Mouse (Mus musculus) midbrain, postnatal 0 days (tissue): ENCODE measurements at regions not wholly inside any gene's neighbourhood (a gene's known extent, or its start where the extent isn't known, plus 50 kb on each side); places are given as distances from the start of the nearest gene placed in this dataset.

ENCODE experiments used
- ATAC-seq: fragments of 200-750 bp; cut with Nextera tagmentation; 2 replicates; pipeline ENCODE4 v1.8.0; 2017; ENCODE audit warnings: moderate number of reproducible peaks, mild to moderate bottlenecking, moderate TSS enrichment, moderate library complexity; ENCODE audit not compliant: low FRiP score
- DNase-seq: peaks from one replicate; pipeline ENCODE4 v3.0.0-alpha.2; 2015; ENCODE audit warnings: low spot score
- H3K27ac ChIP-seq: fragments of 300-500 bp; sonication (generic); 2 replicates; pipeline ENCODE4 v1.5.1; 2014; ENCODE audit warnings: low read depth, mild to moderate bottlenecking, low read length, mixed read lengths
- H3K27me3 ChIP-seq: fragments of 300-500 bp; sonication (generic); 2 replicates; pipeline ENCODE4 v1.6.1; 2014; ENCODE audit warnings: low read length, control low read depth, mixed read lengths; ENCODE audit not compliant: insufficient read depth
- H3K36me3 ChIP-seq: fragments of 300-500 bp; sonication (generic); 2 replicates; pipeline ENCODE4 v1.6.1; 2014; ENCODE audit warnings: low read length, control low read depth, mixed read lengths; ENCODE audit not compliant: insufficient read depth
- H3K4me1 ChIP-seq: fragments of 300-500 bp; sonication (generic); 2 replicates; pipeline ENCODE4 v1.6.1; 2014; ENCODE audit warnings: mild to moderate bottlenecking, control low read depth, antibody characterized with exemption, low read length, mixed read lengths; ENCODE audit not compliant: insufficient read depth
- H3K4me2 ChIP-seq: fragments of 300-500 bp; sonication (generic); 2 replicates; pipeline ENCODE4 v1.6.1; 2014; ENCODE audit warnings: low read depth, mild to moderate bottlenecking, low read length, mixed read lengths; ENCODE audit not compliant: poor library complexity, severe bottlenecking
- H3K4me3 ChIP-seq: fragments of 300-500 bp; sonication (generic); 2 replicates; pipeline ENCODE4 v1.5.1; 2014; ENCODE audit warnings: low read depth, mild to moderate bottlenecking, low read length, moderate library complexity
- H3K9ac ChIP-seq: fragments of 300-500 bp; sonication (generic); replicated peaks from 2 replicates; pipeline ENCODE4 v1.6.1; 2014; ENCODE audit warnings: mild to moderate bottlenecking, low read length, moderate library complexity, mixed read lengths; ENCODE audit not compliant: poor library complexity, severe bottlenecking
- H3K9me3 ChIP-seq: fragments of 300-500 bp; sonication (generic); 2 replicates; pipeline ENCODE4 v1.6.1; 2016; ENCODE audit warnings: low read length, control low read depth
- CTCF ChIP-seq: IDR thresholded peaks from 2 replicates; pipeline ENCODE4 v1.5.1; 2016; ENCODE audit warnings: antibody characterized with exemption, mild to moderate bottlenecking
- WGBS: fragments of 180-500 bp; shearing (Covaris S2); extraction: QIAGEN DNeasy Blood & Tissue Kit; methylation state at CpG from one replicate; pipeline ENCODE4 v1.1.7; 2014; 5-methylcytosine and 5-hydroxymethylcytosine counted together

- no peak overlapping the region for H3K9ac ChIP-seq
- no peaks in the 10 kb centered on the region for H3K27me3 ChIP-seq
- ATAC-seq: no peak
- H3K9me3 ChIP-seq: no peaks in the 10 kb centered on the region
- H3K4me1 ChIP-seq: no peaks in the 10 kb centered on the region
- DNase-seq: no peak
- H3K4me3 ChIP-seq: no peak overlapping the region
- 74% methylated on average over 4 of the region's 4 CpGs for WGBS
- no peak overlapping the region for H3K4me2 ChIP-seq
- H3K27ac ChIP-seq: no peak overlapping the region
- TF ChIP-seq CTCF: no peak
- no peaks in the 10 kb centered on the region for H3K36me3 ChIP-seq
These were observed 140.9 kb downstream of the Nrip1 start for GRCm38 (mm10) chr16:76232680-76233079.

GRCm38 (mm10) chr16:76232174-76232573, 141.5 kb downstream of the Nrip1 start:
- no peak for ATAC-seq
- Histone ChIP-seq H3K36me3 (no peaks in the 10 kb centered on the region), H3K9ac (no peak overlapping the region), H3K4me1 (no peaks in the 10 kb centered on the region), H3K27me3 (no peaks in the 10 kb centered on the region), H3K4me2 (no peak overlapping the region), H3K4me3 (no peak overlapping the region), H3K9me3 (no peaks in the 10 kb centered on the region), H3K27ac (no peak overlapping the region)
- DNase-seq: no peak
- no peak for TF ChIP-seq CTCF
- 72% methylated on average over 3 of the region's 3 CpGs for WGBS

DNA sequence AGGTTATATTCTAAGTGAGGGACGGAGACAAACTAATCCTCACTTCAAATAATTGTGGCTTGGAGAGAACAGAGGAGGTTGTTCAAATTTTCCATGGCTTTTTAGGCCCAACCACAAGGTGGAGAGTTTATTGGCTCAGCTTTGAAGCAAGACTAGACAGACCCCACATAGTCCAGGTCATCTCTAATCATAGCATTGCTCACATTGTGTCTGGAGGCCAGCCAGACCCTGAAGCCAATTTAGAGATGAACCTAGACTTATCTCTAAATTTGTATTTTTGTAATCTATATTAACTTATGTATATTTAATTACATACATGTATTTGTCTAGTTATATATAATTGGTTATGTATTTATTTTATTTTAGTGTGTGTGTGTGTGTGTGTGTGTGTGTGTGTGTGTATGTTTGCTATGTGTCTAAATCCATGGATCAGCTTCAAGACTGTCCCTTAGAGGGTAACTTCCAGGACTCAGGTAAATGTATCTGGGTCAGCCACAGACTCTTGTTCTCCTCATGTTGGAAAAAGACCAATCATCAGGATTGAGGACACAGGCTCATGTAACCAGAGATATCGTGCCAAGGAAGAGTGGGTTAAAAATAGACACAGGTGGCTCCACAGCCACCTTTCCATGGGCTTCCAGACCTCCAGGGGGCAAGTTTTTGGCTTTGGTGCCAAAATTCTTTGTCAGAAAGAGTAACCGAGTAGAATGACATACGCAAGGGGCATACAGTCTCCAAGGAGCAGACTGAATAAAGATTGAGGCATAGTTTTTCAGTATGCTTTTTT, 142.9 kb downstream of the Nrip1 start:
- H3K27me3 ChIP-seq: no peaks in the 10 kb centered on the region
- no peaks in the 10 kb centered on the region for H3K36me3 ChIP-seq
- no peak overlapping the region for H3K4me2 ChIP-seq
- no peak overlapping the region for H3K9ac ChIP-seq
- 94% methylated on average over 4 of the region's 4 CpGs for WGBS
- no peaks in the 10 kb centered on the region for H3K4me1 ChIP-seq
- ATAC-seq: no peak
- H3K4me3 ChIP-seq: no peak overlapping the region
- no peak for TF ChIP-seq CTCF
- no peaks in the 10 kb centered on the region for H3K9me3 ChIP-seq
- DNase-seq: no peak
- H3K27ac ChIP-seq: no peak overlapping the region

GRCm38 (mm10) chr16:76228451-76228850, 145.2 kb downstream of the Nrip1 start:
- Histone ChIP-seq H3K27me3 (no peaks in the 10 kb centered on the region), H3K27ac (no peak overlapping the region), H3K4me3 (no peak overlapping the region), H3K4me2 (no peak overlapping the region), H3K4me1 (no peaks in the 10 kb centered on the region), H3K36me3 (no peaks in the 10 kb centered on the region), H3K9me3 (no peaks in the 10 kb centered on the region), H3K9ac (no peak overlapping the region)
- TF ChIP-seq CTCF: no peak
- WGBS: 86% methylated on average over 4 of the region's 4 CpGs
- ATAC-seq: no peak
- DNase-seq: no peak

DNA sequence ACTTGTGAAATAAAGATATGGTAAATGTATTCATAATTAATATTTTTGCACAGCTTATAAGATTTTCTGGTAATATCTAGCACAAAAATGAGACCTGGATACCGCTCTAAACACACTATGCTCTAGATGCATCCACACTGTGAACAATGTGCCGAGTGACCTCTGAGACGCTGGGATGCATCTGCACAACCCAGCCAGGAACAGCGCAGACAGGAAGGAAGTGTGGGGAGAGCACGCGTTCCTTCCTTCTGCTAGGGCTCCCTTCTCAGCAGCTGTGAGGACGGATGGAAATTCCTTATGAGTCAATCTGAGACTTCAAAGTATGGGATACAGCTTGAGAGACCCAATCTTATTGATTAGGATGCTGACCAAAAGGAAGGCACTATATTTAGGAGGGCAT, 147.2 kb downstream of the Nrip1 start:
- Histone ChIP-seq H3K9me3 (no peaks in the 10 kb centered on the region), H3K36me3 (no peaks in the 10 kb centered on the region), H3K4me1 (no peaks in the 10 kb centered on the region), H3K4me2 (no peak overlapping the region), H3K9ac (no peak overlapping the region), H3K27ac (no peak overlapping the region), H3K27me3 (no peaks in the 10 kb centered on the region), H3K4me3 (no peak overlapping the region)
- DNase-seq (no peak), ATAC-seq (no peak)
- no peak for TF ChIP-seq CTCF
- WGBS: 85% methylated on average over 7 of the region's 7 CpGs

DNA sequence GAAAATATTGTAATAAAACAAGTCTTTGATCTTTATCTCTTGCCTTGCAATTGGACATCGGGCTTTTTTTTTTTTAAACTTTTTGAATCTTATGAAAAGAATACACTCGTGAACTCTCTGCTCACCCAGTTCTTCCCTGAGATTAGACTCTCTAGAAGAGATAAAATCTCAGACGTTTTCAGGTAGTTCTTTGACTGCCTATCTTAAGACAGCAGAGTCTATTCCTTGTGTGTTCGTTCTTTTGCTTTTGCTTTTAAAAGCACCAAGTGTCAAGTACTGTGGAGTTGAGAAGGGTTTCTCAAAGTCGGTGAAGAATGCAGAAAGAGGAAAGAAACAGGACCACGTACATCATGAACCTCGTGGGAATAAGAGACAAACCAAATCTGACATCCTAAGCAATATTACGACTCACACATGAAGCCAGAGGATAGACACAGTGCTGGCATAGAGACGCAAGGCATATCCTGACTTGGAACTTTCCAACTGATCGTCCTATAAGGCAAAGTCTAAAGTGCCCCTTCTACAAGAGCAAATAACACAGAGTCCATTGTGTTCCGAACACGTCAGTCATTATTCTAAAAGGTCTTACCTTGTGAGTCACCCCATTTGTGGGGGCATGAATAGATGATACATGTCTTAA, 147.9 kb downstream of the Nrip1 start:
- Histone ChIP-seq H3K4me3 (no peak overlapping the region), H3K9ac (no peak overlapping the region), H3K9me3 (no peaks in the 10 kb centered on the region), H3K4me1 (no peaks in the 10 kb centered on the region), H3K27me3 (no peaks in the 10 kb centered on the region), H3K27ac (no peak overlapping the region), H3K36me3 (no peaks in the 10 kb centered on the region), H3K4me2 (no peak overlapping the region)
- WGBS: 83% methylated on average over 12 of the region's 12 CpGs
- TF ChIP-seq CTCF: no peak
- ATAC-seq: no peak
- DNase-seq: no peak
